Mouse (Mus musculus): ENCODE data around the gene Adamts5. TPM values are rescaled to one million over a fixed set of nuclear protein-coding genes. Genes with fewer than 3 reads are reported as not detected.

Adamts5 gene
- not detected for polyA plus RNA-seq (2017; shearing (Covaris generic))

GRCm38 (mm10) chr16:85901581-85901910 lies at the start of gene Adamts5:
TSS of gene Adamts5 (minus strand) at chr16:85901828.

Other genes starting within 250 kb of the Adamts5 start
- not detected for gene Adamts1, start 98.7 kb downstream of the Adamts5 start, polyA plus RNA-seq (2017; shearing (Covaris generic))